Mouse (Mus musculus) left cerebral cortex, postnatal 10 days (tissue): ENCODE results near the gene Pgap3. TPM values are rescaled to one million over a fixed set of nuclear protein-coding genes. Genes with fewer than 3 reads are reported as not detected.

Experiments
- DNase-seq, 2 experiments: peaks; one replicate each; pipeline ENCODE4 v3.0.0; 2021 to 2022; ENCODE audit warnings: low spot score in 2 of 2, mixed read lengths in 1 of 2; ENCODE audit errors: extremely low spot score in 1 of 2
- intact Hi-C: fragments of 180-260 bp; cut with DNase I; formaldehyde crosslinking; loops from one replicate; pipeline ENCODE4 v1.15.1; 2025
- total RNA-seq, 2 experiments: library from RNA; stranded (reverse); gene quantifications; 2 replicates each; pipeline ENCODE4 v1.2.3; 2021

The Pgap3 gene
- total RNA-seq, 2 experiments from 2014 or later, result 8.6 to 10.1 TPM

DNA sequence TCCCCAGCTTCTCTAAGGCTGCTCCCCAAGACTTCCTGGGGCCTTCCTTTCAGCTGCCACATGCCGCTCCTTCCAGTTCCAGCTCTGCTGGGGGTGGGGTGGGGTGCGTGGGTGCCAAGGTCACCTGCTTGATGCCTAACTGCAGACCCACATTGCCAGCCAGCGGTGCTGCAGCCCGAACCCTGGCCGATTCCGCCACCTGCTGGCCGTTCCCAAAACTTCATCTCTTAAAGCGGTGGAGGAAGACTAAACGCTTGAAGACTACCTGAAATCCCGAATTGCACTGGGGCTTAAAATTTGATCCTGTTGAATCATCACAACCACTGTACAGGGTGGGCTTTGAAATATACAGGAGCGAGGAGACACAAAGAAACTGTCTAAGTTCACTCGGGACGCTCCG, 55.0 kb downstream of the Pgap3 start:
- peak in 1 of 2 experiments; percentile 84 for DNase-seq
- intact Hi-C loops, result loop anchor here (5.0 kb wide), 1 partner anchor 92 kb away; the partner anchor contains the start of gene Mien1

DNA sequence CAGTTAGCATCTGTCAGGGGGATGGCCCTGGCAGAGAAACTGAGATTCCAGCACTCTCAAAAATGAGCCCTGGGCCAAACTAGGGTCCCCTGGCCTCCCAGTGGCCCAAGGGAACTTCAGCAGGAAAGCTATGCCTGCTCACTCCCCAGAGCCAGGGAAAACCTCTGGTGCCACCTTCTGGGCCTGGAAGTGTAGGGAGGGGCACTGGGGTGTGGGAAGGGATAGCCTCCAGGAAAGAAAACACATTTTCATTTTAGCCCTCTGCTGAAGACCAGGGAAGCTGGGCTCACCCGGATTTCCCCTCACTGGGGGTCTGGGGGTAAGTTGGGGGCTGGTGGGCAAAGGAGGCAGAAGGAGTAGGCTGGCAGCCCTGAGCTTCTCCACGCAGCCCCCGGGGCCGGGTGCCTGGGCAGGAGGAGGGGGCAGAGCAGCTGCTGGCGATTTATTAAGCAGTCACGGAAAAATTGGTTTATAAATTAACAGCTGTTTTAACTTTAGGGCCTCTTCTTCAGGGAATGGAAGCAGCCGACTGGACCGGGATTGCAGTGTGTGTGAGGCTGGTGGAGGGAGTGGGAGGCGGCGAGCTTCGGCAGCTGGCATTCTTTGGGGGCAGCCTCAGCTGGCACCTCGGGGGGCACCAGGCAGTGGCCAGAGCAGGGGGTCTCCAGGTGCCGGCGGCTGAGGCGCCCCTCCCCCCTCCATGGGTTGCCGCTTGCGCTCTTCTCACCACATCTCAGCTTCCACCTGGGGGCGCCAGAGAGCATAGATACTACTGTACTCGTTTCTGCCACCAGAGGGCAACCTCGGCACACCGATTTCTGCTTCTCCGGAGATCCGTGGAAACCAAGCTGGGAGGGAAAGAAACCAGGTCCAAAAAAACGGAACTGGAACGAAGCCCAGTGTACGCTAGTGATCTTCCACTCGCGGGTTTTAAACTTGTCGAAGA, 58.0 kb downstream of the Pgap3 start:
- DNase-seq, result peak; percentile 88 to 92
- intact Hi-C loops, result loop anchor here (1.0 to 5.0 kb wide), 3 partner anchors 47 to 115 kb away; no protein-coding TSS in a partner anchor

- DNase-seq, result no peak
- intact Hi-C loops, result loop anchor here (5.0 kb wide), 1 partner anchor 116 kb away; no protein-coding TSS in a partner anchor
Observed at GRCm38 (mm10) chr11:98341174-98341573, 59.1 kb downstream of the Pgap3 start.

GRCm38 (mm10) chr11:98340597-98340996, 59.7 kb downstream of the Pgap3 start:
- no peak for DNase-seq
- intact Hi-C loops, result loop anchor here (5.0 kb wide), 1 partner anchor 117 kb away; no protein-coding TSS in a partner anchor

GRCm38 (mm10) chr11:98339679-98340287, 60.5 kb downstream of the Pgap3 start:
- intact Hi-C loops, result loop anchor here (5.0 kb wide), 1 partner anchor 118 kb away; no protein-coding TSS in a partner anchor
- DNase-seq, result peak in 1 of 2 experiments; percentile 50

GRCm38 (mm10) chr11:98339071-98339501, 61.2 kb downstream of the Pgap3 start:
- peak in 1 of 2 experiments; percentile 54 for DNase-seq
- intact Hi-C loops, result no loop called here

Other genes with a start within 250 kb of the Pgap3 start
- gene Med1, start 207.2 kb downstream of the Pgap3 start, total RNA-seq, result 10 to 100 TPM; 45.9 to 48.9 TPM
- 10 to 100 TPM; 34.4 to 35.4 TPM for gene Cdk12, start 197.4 kb downstream of the Pgap3 start, total RNA-seq
- gene Neurod2, start 70.8 kb downstream of the Pgap3 start, total RNA-seq, result 10 to 100 TPM; 63.4 to 67.0 TPM
- 100 to 1,000 TPM in 1 of 2 experiments, 10 to 100 TPM in 1; 59.5 to 126 TPM for gene Ppp1r1b, start 52.1 kb downstream of the Pgap3 start, total RNA-seq
- gene Stard3, start 42.1 kb downstream of the Pgap3 start, total RNA-seq, result 10 to 100 TPM; 19.8 to 20.2 TPM
- 1 to 10 TPM; 5.4 to 6.9 TPM for gene Tcap, start 16.7 kb downstream of the Pgap3 start, total RNA-seq
- 1 to 10 TPM in 1 of 2 experiments, under 1 TPM in 1; 0.61 to 1.1 TPM for gene Pnmt, start 14.0 kb downstream of the Pgap3 start, total RNA-seq
- 1 to 10 TPM; 2.4 TPM for gene Erbb2, start 12.0 kb upstream of the Pgap3 start, total RNA-seq
- 100 to 1,000 TPM; 104 to 117 TPM for gene Mien1, start 38.5 kb upstream of the Pgap3 start, total RNA-seq
- 1 to 10 TPM; 2.1 to 2.6 TPM for gene Grb7, start 45.9 kb upstream of the Pgap3 start, total RNA-seq
- gene Ikzf3, start 145.5 kb upstream of the Pgap3 start, total RNA-seq, result under 1 TPM; 0.34 TPM
- not detected for gene Zpbp2, start 150.6 kb upstream of the Pgap3 start, total RNA-seq
- gene Ormdl3, start 186.9 kb upstream of the Pgap3 start, total RNA-seq, result 10 to 100 TPM; 44.1 to 49.6 TPM
- gene Lrrc3c, start 197.8 kb upstream of the Pgap3 start, total RNA-seq, result not detected
- 10 to 100 TPM; 12.6 to 16.8 TPM for gene Gm12355, start 225.2 kb upstream of the Pgap3 start, total RNA-seq
- gene Gsdma3, start 225.9 kb upstream of the Pgap3 start, total RNA-seq, result under 1 TPM; 0.30 to 0.36 TPM
- gene Gsdma2, start 246.3 kb upstream of the Pgap3 start, total RNA-seq, result not detected